Mouse (Mus musculus) stomach, postnatal 0 days (tissue): ENCODE measurements around the gene Cntn5.

ENCODE experiments used
- CTCF ChIP-seq: IDR thresholded peaks from 2 replicates; pipeline ENCODE4 v1.5.1; 2016; ENCODE audit warnings: antibody characterized with exemption, low read depth, mild to moderate bottlenecking, moderate library complexity
- EP300 ChIP-seq: optimal IDR thresholded peaks from 2 replicates; pipeline ENCODE3; 2016; ENCODE audit warnings: antibody characterized with exemption

DNA sequence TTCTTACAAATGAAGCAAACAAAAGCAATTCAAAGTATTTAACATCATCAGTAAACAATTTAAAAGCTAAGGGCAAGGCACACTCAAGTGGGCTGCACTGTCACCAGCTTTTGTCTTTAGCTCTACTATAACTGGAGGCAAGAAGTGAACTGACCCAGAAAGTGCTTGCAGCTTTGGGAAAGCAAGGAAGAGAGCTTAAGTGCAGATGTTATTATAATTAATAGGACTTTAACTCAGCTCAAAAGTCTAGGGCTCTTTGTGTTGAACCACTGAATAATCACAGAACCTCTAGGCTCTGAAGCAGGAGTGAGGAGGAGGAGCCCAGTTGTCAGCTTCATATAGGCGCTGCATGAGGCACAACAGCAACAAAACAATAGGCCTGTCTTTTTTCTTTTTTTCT, 1049.8 kb downstream of the Cntn5 start:
- TF ChIP-seq CTCF (no peak), EP300 (no peak)
